Mouse (Mus musculus): Measurements from ENCODE around the gene Nrros.

Gene Nrros

GRCm38 (mm10) chr16:32160742-32161323, 4.6 kb downstream of the Nrros start:
- DNase-seq (ENCODE audit: low spot score) = no peak

- no peak for DNase-seq (ENCODE audit: low spot score)
Measured at GRCm38 (mm10) chr16:32158966-32159365, 6.4 kb downstream of the Nrros start.

- DNase-seq (ENCODE audit: low spot score) = no peak
Measured at GRCm38 (mm10) chr16:32157369-32157768, 8.0 kb downstream of the Nrros start.

GRCm38 (mm10) chr16:32156719-32157118, 8.7 kb downstream of the Nrros start:
- DNase-seq (ENCODE audit: low spot score) = no peak

- no peak for DNase-seq (ENCODE audit: low spot score)
Measured at GRCm38 (mm10) chr16:32154437-32154836, 11.0 kb downstream of the Nrros start.

GRCm38 (mm10) chr16:32153976-32154375, 11.4 kb downstream of the Nrros start:
- DNase-seq (ENCODE audit: low spot score) = no peak

GRCm38 (mm10) chr16:32147589-32148207, 17.7 kb downstream of the Nrros start:
- peak; percentile 18 for DNase-seq (ENCODE audit: low spot score)

GRCm38 (mm10) chr16:32144592-32144991, 20.8 kb downstream of the Nrros start:
- no peak for DNase-seq (ENCODE audit: low spot score)

GRCm38 (mm10) chr16:32143766-32144165, 21.6 kb downstream of the Nrros start:
- no peak for DNase-seq (ENCODE audit: low spot score)

- no peak for DNase-seq (ENCODE audit: low spot score)
Measured at GRCm38 (mm10) chr16:32138954-32139353, 26.4 kb downstream of the Nrros start.

GRCm38 (mm10) chr16:32135842-32136357, 29.5 kb downstream of the Nrros start:
- no peak for DNase-seq (ENCODE audit: low spot score)

GRCm38 (mm10) chr16:32133148-32133547, 32.2 kb downstream of the Nrros start:
- DNase-seq (ENCODE audit: low spot score) = no peak

GRCm38 (mm10) chr16:32130190-32130826, 35.1 kb downstream of the Nrros start:
- DNase-seq (ENCODE audit: low spot score) = no peak

GRCm38 (mm10) chr16:32129449-32130189, 35.8 kb downstream of the Nrros start:
- no peak for DNase-seq (ENCODE audit: low spot score)

GRCm38 (mm10) chr16:32127046-32127445, 38.3 kb downstream of the Nrros start:
- DNase-seq (ENCODE audit: low spot score) = no peak

GRCm38 (mm10) chr16:32125364-32125763, 40.0 kb downstream of the Nrros start:
- no peak for DNase-seq (ENCODE audit: low spot score)

- no peak for DNase-seq (ENCODE audit: low spot score)
Measured at GRCm38 (mm10) chr16:32124444-32125335, 40.7 kb downstream of the Nrros start.

- DNase-seq (ENCODE audit: low spot score) = no peak
Measured at GRCm38 (mm10) chr16:32124020-32124419, 41.4 kb downstream of the Nrros start.

- no peak for DNase-seq (ENCODE audit: low spot score)
Measured at GRCm38 (mm10) chr16:32120454-32120853, 44.9 kb downstream of the Nrros start.

GRCm38 (mm10) chr16:32116186-32116585, 49.2 kb downstream of the Nrros start:
- DNase-seq (ENCODE audit: low spot score) = no peak

GRCm38 (mm10) chr16:32115781-32116180, 49.6 kb downstream of the Nrros start:
- DNase-seq (ENCODE audit: low spot score) = no peak
